Mouse (Mus musculus) kidney, adult 11 months (tissue): Measurements from ENCODE around the gene Maml3.

Experiments
- DNase-seq: peaks from one replicate; pipeline ENCODE4 v3.0.0; 2022

Gene Maml3

DNA sequence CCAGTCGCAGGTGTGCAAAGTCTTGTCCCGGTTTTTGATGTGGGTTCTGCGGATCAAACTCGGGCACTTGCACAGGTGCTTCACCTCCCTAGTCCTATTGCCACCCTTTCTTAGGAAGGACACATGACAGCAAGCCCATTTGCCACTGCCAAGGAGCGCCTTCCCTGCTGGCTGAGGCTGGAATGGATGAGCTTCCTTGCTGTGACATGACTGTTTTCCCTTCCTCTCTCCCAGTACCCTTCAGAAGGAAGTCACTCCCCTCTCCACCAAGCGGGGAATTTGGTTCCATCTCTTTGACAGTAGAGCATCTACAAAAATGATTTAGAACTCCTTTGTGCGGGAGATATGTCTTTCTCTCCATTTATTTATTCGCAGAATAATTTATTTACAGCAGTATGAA, 155.2 kb downstream of the Maml3 start:
- no peak for DNase-seq

DNA sequence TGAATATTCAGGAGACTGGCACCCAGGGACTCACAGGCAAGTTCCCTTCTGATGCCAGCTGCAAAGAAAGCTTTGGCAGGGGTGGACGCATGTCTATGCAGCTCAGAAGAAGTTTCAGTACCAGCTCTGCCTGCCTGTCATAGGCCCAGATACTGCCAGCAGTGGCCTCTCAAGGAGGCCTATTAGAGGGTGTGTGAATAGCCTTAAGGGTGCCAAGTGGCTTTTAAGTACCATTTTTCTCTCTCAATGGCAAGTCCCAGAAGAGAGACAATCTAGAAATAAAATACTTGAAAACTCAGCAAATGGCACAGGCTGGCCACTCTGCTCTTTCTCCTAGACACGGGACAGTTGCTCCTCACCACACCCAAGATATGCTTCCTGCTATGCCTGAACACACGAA, 157.7 kb downstream of the Maml3 start:
- no peak for DNase-seq

DNA sequence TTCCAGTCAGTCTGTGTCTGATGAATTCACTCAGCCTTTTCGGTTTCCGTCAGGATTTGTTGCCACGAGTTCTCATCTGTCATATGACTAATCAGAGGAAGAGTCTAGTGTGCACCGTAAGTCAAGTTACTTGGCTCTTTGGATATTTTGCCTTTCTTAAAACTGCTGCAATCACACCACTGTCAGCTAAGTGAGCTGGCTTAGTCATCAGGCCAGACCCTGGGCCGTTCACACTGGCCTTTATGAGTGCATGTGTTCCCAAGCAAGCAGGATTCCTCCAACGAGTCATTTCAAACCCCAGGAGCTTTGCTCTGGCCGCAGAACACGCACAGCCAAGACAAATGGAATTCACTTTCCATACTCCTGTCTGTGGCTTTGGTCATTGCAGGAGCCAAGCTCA, 161.2 kb downstream of the Maml3 start:
- DNase-seq = no peak

DNA sequence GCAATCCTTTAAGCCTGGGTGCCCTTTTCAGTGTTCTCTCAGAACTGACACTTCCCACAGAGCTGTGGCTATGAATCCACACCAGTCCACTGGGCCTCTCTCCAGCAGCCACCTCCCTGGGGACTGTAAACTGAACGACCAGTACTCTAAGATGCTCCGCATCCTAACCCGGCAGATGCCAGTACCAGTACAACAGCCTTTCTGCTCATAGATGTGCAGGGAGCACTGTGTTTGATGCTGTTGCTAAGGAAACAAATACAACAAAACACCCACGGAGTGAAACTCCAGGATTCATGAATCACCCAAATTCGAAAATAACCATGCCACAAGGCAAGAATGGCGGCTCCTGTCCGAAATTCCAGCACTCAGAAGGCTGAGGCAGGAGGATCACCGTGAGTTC, 163.1 kb downstream of the Maml3 start:
- DNase-seq = no peak

DNA sequence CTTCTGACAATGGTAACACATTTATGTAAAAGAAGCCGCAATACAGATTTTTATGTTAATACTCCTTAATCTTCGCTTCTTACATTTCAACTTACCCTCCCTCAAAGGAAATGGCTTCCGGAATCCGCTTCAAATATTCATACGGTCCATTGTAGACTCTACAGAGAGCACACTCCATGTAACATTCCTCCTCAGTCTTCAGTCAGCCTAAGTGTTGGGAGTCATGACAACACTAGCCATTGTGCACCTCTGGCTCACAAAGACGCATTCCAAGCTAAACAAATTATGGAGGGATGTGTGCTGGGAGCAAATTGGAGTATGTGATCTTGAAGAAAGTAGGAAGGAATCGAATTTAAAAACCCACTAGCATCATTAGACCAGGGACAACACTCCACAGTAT, 165.0 kb downstream of the Maml3 start:
- no peak for DNase-seq

DNA sequence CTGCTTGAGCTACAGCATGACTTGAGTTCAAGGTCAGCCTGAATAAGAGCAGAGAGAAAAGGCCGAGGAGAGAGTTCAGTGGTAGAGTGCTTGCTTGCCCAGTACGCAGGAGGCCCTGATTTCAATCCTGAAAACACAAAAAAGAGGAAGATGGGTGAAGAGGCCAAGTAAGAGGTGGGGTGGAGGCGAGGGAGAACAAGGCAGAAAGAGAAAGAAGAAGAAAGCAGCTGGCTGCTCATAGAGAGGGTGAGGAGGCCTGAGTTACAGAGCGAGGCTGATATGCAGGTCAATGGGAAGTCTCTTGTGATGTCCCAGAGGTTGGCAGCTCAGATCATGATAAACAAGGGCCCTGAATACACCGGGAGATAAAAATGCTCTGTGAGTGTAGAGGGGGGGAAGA, 165.8 kb downstream of the Maml3 start:
- DNase-seq = no peak

DNA sequence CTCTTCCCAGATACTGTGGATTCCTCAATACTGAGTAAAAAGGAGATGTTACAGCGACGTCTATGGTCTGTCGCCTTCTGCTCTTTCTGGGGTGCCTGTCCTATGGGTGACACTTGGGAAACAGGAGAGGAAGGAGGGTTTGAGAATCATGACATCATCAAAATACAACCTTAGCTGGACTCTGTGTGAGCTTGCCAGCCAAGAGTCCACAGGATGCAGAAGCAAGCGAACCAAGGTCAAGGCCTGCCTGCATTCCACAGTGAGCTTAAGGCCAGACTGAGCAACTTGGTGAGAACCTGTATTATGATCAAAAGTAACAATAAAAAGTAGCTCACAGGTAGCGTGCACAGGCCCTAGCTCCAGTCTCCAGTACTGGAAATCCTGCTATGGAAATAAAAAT, 167.7 kb downstream of the Maml3 start:
- DNase-seq = no peak

DNA sequence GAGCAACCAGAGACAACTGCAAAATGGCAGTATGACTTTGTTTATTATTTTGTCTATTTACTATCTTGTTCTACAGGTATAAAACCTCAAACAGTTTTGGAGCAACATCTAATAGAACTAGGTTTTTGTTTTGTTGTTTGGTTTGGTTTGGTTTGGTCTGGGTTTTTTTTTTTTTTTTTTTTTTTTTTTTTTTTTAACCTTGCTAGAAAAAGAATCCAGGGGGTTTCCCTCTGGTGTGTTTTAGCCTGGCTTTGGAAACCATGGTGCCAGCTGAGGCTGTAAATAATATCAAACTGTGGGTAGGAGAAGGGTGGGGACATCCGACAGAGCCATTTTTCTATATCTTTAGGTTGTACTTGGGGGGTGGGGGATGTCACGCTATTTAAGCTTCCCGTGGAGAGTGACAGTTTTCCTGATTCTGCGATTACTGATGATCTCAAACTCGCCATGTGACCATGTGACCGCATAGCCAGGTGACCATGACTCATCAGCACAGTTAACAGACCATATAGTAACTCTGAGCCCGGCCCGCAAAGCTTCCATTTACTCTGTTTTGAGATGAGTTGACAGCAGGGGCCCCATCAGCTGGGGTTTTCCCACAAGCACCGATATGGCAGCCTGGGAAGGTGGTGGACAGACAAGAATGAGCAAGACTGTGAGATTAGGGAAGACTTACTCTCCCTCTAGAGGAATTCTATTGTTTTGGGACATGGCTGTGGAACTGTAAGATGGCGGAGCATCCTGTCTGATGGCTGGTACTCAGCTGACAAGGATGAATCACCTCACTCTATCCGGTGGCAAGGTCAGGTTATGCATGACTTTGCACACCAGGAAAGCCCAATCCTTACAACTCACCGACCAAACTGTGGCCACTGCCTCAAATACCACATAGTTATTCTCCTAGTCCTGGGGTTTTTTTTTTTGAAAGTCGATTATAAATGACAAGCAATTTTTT, 170.1 kb downstream of the Maml3 start:
- no peak for DNase-seq

DNA sequence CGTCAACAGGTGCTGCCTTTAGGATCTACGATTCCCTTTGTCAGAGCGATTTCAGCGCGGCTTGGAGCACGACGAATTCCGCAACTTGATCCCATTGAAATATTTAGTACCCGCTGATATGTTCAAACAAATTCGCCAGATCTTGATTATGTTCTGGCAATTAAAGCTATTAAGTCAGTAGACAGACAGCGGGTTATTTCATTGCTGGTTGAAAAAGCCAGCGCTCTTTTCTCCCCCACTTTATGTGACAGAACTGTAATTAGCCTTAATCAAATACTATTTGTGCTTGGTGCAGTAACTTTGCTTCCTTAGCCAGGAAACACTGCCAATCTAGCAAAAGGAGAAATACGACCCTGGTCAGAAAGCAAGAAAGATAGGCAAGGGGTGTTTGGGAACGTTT, 176.7 kb downstream of the Maml3 start:
- DNase-seq = no peak

DNA sequence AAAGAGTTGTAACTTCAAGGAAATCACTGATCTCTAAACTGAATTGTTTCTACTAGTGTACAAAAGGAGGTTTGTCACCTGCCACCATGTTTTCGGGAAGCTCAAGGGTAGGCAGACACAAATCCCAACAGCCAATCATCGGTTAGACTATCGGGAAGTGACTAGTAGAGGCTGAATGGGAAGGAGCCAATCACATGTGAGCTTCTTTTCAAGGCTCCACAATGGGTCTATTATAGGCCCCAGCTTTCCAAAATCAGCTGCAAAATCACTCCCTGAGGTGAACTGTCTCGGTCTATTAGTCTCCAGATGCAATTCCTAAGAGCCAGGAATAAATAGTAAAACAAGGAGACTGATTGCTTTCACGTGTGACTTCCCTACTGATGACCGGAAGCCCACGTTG, 177.3 kb downstream of the Maml3 start:
- DNase-seq = no peak

DNA sequence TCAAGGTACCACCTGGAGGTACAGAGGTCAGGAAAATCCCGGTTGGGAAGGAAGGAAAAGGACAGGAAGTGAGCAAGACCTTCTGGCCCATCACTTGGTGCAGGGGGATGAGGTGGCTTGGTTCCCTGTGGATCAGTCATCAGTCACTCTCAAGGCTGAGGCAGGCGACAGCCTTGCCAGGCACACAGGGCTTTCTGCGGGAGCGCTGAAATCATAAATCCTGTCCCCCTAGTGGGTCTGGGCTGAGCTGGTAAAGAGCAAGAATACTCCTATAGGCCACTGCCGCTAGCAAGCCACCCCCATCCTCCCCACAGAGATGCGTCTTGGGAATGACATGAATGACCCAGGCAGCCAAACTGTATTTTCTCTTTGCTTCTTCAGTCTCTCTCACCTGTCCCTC, 177.8 kb downstream of the Maml3 start:
- no peak for DNase-seq

DNA sequence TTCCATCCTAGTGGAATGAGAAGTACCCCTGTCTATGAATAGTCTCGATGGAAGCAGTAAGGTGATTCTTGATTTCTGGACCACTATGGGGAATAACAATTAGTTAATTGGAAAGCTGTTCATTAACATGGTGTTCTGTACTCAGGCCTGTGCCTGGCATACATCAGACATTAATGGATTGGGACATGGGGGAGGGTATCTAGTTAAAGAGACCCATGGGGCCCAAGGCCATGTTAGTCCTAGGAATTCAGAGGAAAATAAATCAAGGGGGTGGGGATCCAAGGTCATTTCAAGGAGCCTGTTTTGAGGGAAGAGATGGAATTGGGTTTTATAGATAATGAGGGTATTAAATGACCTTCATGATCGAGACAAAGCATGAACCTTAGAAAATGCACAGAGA, 179.1 kb downstream of the Maml3 start:
- DNase-seq = no peak

DNA sequence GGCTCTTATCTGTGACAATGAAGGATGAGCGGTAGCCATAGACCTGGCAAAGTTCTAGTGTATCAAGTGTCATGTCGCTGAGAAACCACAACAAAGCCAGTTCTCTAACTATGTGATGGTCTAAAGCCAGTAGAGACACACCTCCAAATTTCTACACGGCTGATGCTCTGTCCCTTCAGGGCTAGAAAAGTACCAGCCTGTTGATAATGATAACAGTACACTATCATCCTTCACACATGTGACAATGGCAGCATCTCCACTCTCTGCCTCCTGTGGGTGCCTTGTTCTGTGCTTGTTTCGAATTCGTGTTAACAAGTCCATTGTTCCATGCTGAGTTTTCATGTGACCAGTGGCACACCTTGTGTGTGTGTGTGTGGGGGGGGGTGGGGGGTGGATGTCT, 180.2 kb downstream of the Maml3 start:
- no peak for DNase-seq

DNA sequence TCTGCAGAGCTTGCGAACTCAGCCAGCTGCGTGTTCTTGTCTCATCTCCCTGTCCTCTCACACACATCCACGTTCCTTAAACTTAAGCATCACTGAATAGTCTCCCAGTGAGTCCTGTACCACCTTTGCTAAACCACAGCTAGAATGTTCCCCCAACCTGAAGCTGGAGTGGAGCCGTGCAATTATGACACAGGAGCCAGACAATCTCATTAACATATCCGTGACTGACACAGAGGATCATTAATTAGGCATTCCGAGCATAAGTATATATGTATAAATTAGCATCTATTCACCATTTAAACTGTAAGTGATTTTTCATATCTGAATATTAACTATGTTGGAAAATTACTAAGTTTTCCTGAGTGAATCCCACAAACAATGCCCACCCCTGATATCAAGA, 181.1 kb downstream of the Maml3 start:
- DNase-seq = no peak

DNA sequence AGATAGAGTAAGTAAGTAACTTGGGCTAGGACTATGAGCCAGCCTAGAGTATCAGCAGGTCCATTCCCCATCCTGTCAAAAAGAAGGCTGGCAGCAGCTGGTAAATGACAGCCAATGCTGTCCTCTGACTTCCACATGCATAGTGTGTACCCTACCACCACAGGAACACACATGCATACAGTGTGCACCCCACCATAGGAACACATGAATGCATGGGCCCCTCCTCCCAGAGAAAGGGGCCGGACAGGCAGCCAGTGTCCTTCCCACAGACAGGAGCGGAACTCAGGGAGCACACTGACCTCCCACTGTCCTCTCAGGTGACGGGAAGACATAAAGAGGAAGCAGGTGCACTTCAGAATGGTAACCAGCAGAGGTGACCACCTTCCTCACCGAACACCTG, 188.0 kb downstream of the Maml3 start:
- no peak for DNase-seq

DNA sequence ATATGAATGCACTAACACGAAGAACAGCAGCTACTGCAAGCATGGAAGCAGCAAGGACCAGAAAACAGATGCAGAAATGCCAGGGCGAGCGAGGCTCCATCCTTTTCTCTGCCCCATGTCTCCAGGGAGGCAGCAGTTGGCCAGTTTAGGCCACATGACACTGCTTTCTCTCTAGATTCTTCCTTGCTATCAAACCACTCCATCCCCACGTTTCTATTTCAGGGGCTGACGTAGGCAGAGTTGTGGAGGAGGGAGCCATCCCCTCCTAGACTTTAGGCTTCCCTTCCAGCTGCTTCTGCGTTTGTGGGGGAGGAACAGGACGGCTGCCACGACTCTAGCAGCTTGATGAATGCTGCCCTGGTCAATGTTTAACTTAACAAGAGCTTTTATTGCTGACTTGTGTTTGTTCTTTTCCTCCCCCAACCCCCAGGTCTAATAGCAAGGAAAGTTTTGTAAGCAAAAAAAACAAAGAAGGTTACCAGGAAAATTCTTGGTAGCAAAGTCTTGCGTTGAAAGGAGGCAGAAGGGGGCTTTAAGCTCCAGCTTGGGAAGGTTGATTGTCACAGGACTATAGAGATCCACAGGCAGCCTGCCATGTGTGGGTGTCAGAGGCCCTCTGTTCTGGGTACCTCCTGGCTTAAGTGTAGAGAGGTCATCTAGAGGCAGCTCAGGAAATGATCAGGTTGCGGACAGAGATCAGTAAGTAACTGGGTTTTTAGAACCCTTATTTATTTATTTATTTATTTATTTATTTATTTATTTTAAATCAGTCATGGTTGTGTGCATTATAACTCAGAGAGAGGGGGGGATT, 188.6 kb downstream of the Maml3 start:
- peak; percentile 85 for DNase-seq

DNA sequence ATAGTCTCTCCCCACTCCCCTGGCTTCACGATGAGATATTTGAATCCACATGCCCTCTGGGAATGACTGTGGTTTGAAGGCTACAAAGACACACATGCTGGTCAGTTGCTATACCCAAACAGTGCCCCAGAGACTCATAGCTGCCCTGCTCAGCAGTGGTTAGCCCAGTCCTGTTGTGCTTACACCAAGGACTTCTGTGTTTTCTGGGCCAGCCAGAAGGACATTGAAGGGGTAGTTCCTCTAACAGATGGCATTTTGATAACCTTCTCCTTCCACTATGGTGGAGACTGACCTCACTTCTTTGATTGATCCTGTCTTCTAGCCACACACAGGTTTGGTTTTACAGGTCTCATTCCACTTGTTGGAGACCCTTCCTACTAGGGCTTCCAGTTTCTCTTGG, 189.5 kb downstream of the Maml3 start:
- DNase-seq = no peak

DNA sequence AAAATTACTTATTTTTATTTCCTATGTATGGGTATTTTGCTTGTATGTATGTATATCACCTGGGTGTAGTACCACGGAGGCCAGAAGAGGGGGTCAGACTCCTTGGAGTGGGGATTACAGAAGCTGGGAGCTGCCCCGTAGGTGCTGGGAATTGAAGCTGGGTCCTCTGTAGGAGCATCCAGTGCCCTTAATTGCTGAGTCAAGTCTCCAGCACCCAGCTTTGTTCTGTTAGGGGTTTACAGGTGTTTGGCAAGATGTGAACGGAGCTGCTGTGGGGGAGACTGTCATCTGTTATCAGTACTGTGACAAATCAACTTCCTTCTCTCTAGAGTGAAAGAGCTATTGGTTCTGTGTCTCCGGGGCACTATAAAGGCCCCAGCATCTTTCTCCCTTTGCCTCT, 190.0 kb downstream of the Maml3 start:
- no peak for DNase-seq

DNA sequence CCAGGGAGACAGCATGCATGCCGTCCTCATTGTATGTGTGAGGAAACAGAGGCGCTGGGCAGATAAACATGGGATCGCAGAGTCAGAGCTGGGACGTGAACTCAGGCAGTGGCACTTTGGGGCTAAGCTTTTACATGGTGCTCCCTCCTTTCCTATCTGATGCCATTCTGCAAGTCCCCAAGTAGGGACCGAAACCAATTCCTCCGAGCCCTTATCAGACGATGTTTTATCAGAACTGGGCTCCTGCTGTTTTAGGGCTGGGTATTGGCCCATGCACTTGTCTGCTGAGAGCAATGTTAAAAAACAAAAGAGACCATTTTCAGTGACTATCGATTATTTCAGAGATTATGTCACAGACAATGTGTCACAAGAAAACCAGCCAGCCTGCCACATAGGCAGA, 191.4 kb downstream of the Maml3 start:
- DNase-seq = no peak

DNA sequence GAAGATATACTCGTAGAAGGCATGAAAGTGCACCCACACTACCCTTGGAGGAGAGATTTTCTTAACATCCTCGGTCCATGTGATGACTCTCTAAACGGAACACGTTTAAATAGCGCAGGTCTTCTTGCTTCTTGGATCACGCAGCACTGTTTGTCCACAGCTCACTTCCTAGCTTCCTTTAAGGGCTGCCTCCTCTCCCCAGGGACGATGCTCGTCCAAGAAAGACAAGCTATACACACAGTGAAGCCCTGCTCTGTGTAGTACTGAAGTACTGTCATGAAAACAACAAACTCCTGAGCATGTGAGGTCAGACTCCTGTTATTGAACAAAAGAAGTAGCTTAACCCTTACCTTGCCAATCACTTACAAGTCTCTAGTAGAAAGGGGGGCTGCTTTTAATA, 192.7 kb downstream of the Maml3 start:
- DNase-seq = no peak

DNA sequence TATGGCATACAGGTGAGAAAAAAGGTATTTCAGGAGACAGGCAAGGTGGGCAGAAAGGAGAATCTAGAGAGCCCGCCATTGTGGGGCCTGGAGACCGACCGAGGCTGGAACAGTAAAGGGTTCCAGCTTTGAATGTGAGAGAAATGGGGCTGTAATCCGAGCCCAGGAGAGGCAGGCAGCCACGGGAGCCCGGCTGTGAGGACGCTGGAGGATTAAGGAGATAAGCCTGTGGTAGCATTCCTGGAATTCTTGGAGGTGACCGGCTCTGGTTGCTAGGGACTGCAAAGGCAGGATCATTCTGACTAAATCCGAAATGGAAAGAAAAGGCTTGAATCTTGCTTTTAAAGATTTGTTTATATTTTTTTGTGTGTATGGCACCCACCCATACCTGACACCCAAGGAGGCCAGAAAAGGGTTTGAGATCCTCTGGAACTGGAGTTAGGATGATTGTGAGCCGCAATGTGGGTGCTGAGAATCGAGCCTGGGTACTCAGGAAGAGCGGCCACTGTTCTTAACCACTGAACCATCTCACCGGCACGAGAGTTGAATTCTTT, 196.4 kb downstream of the Maml3 start:
- no peak for DNase-seq

DNA sequence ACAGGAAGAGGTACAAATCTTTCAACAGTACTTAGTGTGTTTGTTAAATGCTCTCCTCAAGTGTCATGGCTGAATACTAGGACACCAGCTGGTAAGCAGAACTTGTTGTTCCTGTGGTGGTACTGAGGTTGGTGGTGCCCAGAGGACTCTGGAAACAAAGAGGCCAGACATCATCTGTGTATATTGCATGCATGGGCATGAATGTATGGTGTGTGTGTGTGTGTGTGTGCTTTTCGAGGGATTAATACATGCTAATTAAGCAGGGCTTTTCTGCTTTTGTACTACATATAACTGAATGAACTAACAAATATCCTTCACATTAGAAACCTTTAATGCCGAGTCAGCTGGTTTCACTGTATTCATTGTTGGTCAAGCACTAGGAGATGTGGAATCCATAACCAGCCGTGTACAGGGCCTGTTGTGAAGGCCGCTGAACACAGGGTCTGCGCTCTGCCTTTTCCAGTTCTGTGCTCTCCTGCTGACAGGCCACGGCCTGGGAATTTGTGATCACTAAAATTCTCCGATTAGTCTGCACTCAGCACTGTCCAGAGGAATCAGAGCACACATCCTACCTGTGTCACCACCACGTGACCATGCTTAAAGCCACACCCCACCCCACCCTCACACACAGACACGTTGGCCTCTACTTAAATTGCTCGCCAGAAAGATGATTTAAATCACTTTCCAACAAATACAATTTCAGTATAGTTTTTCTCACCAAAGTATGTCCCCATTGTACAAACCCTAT, 197.6 kb downstream of the Maml3 start:
- DNase-seq = no peak

DNA sequence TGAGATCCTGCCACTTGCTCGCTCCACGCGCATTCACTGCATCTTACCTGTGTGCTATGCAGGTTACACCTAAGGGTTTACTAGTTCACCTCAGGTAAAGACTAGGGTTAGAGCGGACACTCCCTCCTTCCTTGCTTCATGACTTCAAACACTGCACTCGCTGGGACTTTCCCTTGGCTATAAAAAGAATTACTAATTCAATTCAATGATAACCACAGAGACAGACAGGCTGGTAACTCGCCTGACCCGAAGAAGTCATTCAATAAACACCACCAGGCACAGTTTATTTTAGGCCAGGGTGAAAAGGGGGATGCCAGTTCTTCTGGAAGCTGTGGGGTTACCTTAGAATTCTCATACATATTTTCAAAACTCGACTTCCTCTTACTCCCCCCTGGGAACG, 199.0 kb downstream of the Maml3 start:
- DNase-seq = no peak
